Mouse (Mus musculus) 3T3-L1 (cell line): Measurements from ENCODE around the gene Fam114a1.

Source experiments
- DNase-seq: peaks from one replicate; pipeline ENCODE4 v3.0.0-alpha.2; 2015; ENCODE audit warnings: low read depth, low spot score

Gene Fam114a1

GRCm38 (mm10) chr5:65003946-65004535, 34.2 kb downstream of the Fam114a1 start:
- no peak for DNase-seq

GRCm38 (mm10) chr5:65005251-65005650, 35.4 kb downstream of the Fam114a1 start:
- DNase-seq = no peak

GRCm38 (mm10) chr5:65006011-65006491, 36.2 kb downstream of the Fam114a1 start:
- no peak for DNase-seq

- no peak for DNase-seq
Observed at GRCm38 (mm10) chr5:65011901-65012573, 42.2 kb downstream of the Fam114a1 start.

GRCm38 (mm10) chr5:65015508-65015907, 45.6 kb downstream of the Fam114a1 start:
- DNase-seq = no peak

- DNase-seq = no peak
Observed at GRCm38 (mm10) chr5:65019109-65019508, 49.2 kb downstream of the Fam114a1 start.

- DNase-seq = no peak
Observed at GRCm38 (mm10) chr5:65019823-65020222, 50.0 kb downstream of the Fam114a1 start.

- DNase-seq = no peak
Observed at GRCm38 (mm10) chr5:65022006-65022405, 52.1 kb downstream of the Fam114a1 start.

GRCm38 (mm10) chr5:65024641-65025040, 54.8 kb downstream of the Fam114a1 start:
- no peak for DNase-seq

GRCm38 (mm10) chr5:65025916-65026315, 56.0 kb downstream of the Fam114a1 start:
- DNase-seq = no peak

GRCm38 (mm10) chr5:65026776-65027175, 56.9 kb downstream of the Fam114a1 start:
- no peak for DNase-seq

- no peak for DNase-seq
Observed at GRCm38 (mm10) chr5:65028019-65028418, 58.1 kb downstream of the Fam114a1 start.

GRCm38 (mm10) chr5:65036597-65036996, 66.7 kb downstream of the Fam114a1 start:
- DNase-seq = no peak

- no peak for DNase-seq
Observed at GRCm38 (mm10) chr5:65038305-65038704, 68.4 kb downstream of the Fam114a1 start.

- DNase-seq = no peak
Observed at GRCm38 (mm10) chr5:65038811-65039571, 69.1 kb downstream of the Fam114a1 start.

- DNase-seq = peak; percentile 29
Observed at GRCm38 (mm10) chr5:65040463-65040862, 70.6 kb downstream of the Fam114a1 start.

- DNase-seq = no peak
Observed at GRCm38 (mm10) chr5:65043407-65043895, 73.6 kb downstream of the Fam114a1 start.

- peak; percentile 6 for DNase-seq
Observed at GRCm38 (mm10) chr5:65045642-65046370, 75.9 kb downstream of the Fam114a1 start.

GRCm38 (mm10) chr5:65046442-65047284, 76.8 kb downstream of the Fam114a1 start:
- DNase-seq = no peak

- DNase-seq = no peak
Observed at GRCm38 (mm10) chr5:65047285-65047855, 77.5 kb downstream of the Fam114a1 start.
